ENCODE assay signal across 8 mouse cellular contexts in genomic region chr17:22035594-22035993, GRCm38 (mm10).
DNase-seq lines count a peak whose midpoint lies in the region; ATAC-seq and TF ChIP-seq lines count a peak whose summit lies in the region.
"Not testable (repeated sequence)": the region's sequence is repeated elsewhere in the genome, so short reads cannot be mapped to it uniquely, and the experiment has no call there.

No protein-coding gene starts in this region.

- 30% methylated on average over 1 of the region's 1 CpGs for WGBS in lung, embryonic 14.5 days

- TF ChIP-seq CTCF in lung, embryonic 14.5 days (IDR thresholded peaks at IDR 0.05; ENCODE audit: low read depth): 0 out of 2 replicates have a peak, but pooled peaks have one; percentile 15

- DNase-seq in 416B (ENCODE audit: low read depth) (peak; percentile 59), MN1 (ENCODE audit: low spot score) (peak; percentile 26)
- DNase-seq in cerebellum, adult 11 months: peak; percentile 1
- DNase-seq in heart, postnatal 10 days: peak; percentile 40 to 54
- DNase-seq in kidney, adult 9 months: peak; percentile 31
- DNase-seq in layer of hippocampus, postnatal 10 days (ENCODE audit: low spot score in 2 of 2): peak; percentile 17 to 34
- peak; percentile 1 for DNase-seq in lung, embryonic 14.5 days
- peak; percentile 27 to 38 for DNase-seq in right cerebral cortex, postnatal 10 days (ENCODE audit: low spot score in 2 of 2)

- H3K27ac ChIP-seq in lung, embryonic 14.5 days (ENCODE audit: low read depth): not testable (repeated sequence)

- intact Hi-C loops in heart, postnatal 10 days (cut with DNase I): not testable (repeated sequence)

- not testable (repeated sequence) for ATAC-seq in lung, embryonic 14.5 days (ENCODE audit: insufficient read depth)

- H3K4me2 ChIP-seq in lung, embryonic 14.5 days: not testable (repeated sequence)

- not testable (repeated sequence) for H3K9me3 ChIP-seq in lung, embryonic 14.5 days (ENCODE audit: low read depth, low read length)

- not testable (repeated sequence) for H3K4me1 ChIP-seq in lung, embryonic 14.5 days (ENCODE audit: insufficient read depth)

- not testable (repeated sequence) for H3K9ac ChIP-seq in lung, embryonic 14.5 days

- H3K27me3 ChIP-seq in lung, embryonic 14.5 days (ENCODE audit: insufficient read depth, low read length): not testable (repeated sequence)

- H3K4me3 ChIP-seq in lung, embryonic 14.5 days (ENCODE audit: low read depth, low read length): not testable (repeated sequence)

- H3K36me3 ChIP-seq in lung, embryonic 14.5 days (ENCODE audit: insufficient read depth): not testable (repeated sequence)

Comparison
In these comparisons a context has a peak if more than half of its experiments do, and no peak if none do; other contexts are left out.
1. DNase-seq: peak in every context shown above with its lines; median percentile 59 in 416B; 47 in heart, postnatal 10 days; 32 in right cerebral cortex, postnatal 10 days; 31 in kidney, adult 9 months; 26 in MN1; 26 in layer of hippocampus, postnatal 10 days; 1 in cerebellum, adult 11 months; 1 in lung, embryonic 14.5 days.